Mouse (Mus musculus) adrenal gland, adult 8-10 months (tissue): ENCODE results near the gene Wfdc11. TPM values are rescaled to one million over a fixed set of nuclear protein-coding genes. Genes with fewer than 3 reads are reported as not detected.
"Not testable (repeated sequence)": the region's sequence is repeated elsewhere in the genome, so short reads cannot be mapped to it uniquely, and the experiment has no call there.

Experiments used
- DNase-seq: peaks from one replicate; pipeline ENCODE4 v3.0.0; 2022
- total RNA-seq, 4 experiments: library from RNA; stranded (reverse); gene quantifications; 2 replicates each; pipeline ENCODE4 v1.2.4; 2022

Wfdc11 gene
- total RNA-seq, 4 experiments from 2014 or later = not detected

- DNase-seq = no peak
These were observed 35.2 kb downstream of the Wfdc11 start, which contains the start of gene Wfdc16 for GRCm38 (mm10) chr2:164638696-164639095. Wfdc16 (minus strand) TSS chr2:164638796.

GRCm38 (mm10) chr2:164635266-164635665, 38.6 kb downstream of the Wfdc11 start:
- DNase-seq = no peak

GRCm38 (mm10) chr2:164621775-164622174, 52.1 kb downstream of the Wfdc11 start:
- no peak for DNase-seq

GRCm38 (mm10) chr2:164619050-164619449, 54.8 kb downstream of the Wfdc11 start:
- no peak for DNase-seq

- no peak for DNase-seq
These were observed 58.5 kb downstream of the Wfdc11 start for GRCm38 (mm10) chr2:164615386-164615785.

GRCm38 (mm10) chr2:164613471-164613870, 60.4 kb downstream of the Wfdc11 start, which contains the start of the genes Wfdc6b and Wfdc8:
Wfdc6b (plus strand) TSS chr2:164613522.
Wfdc8 (minus strand) TSS chr2:164613626.
- DNase-seq = not testable (repeated sequence)

Other genes with a start within 250 kb of the Wfdc11 start
- gene Sdc4, start 230.2 kb downstream of the Wfdc11 start, total RNA-seq = 100 to 1,000 TPM in 2 of 4 experiments, 10 to 100 TPM in 2; 89.0 to 114 (median 105) TPM
- 10 to 100 TPM; 26.2 to 34.8 (median 30.9) TPM for gene Sys1, start 217.1 kb downstream of the Wfdc11 start, total RNA-seq
- 1 to 10 TPM in 3 of 4 experiments, not detected in 1; 2.3 to 7.3 (median 4.6) TPM for gene Gm20458, start 213.1 kb downstream of the Wfdc11 start, total RNA-seq
- not detected for gene Trp53tg5, start 200.4 kb downstream of the Wfdc11 start, total RNA-seq
- 10 to 100 TPM in 2 of 4 experiments, 1 to 10 TPM in 2; 5.4 to 18.3 (median 11.6) TPM for gene Dbndd2, start 188.0 kb downstream of the Wfdc11 start, total RNA-seq
- 10 to 100 TPM; 75.7 to 93.8 (median 88.6) TPM for gene Pigt, start 176.6 kb downstream of the Wfdc11 start, total RNA-seq
- gene Wfdc2, start 111.7 kb downstream of the Wfdc11 start, total RNA-seq = not detected
- not detected for gene Spint3, start 100.6 kb downstream of the Wfdc11 start, total RNA-seq
- gene Wfdc6a, start 88.6 kb downstream of the Wfdc11 start, total RNA-seq = under 1 TPM; 0.38 to 0.77 (median 0.52) TPM
- gene Eppin, start 80.5 kb downstream of the Wfdc11 start, total RNA-seq = not detected
- not detected for gene Wfdc6b, start 60.6 kb downstream of the Wfdc11 start, total RNA-seq
- gene Wfdc8, start 60.5 kb downstream of the Wfdc11 start, total RNA-seq = under 1 TPM in 2 of 4 experiments, not detected in 2; 0.35 to 0.89 TPM
- not detected for gene Wfdc16, start 35.3 kb downstream of the Wfdc11 start, total RNA-seq
- gene Wfdc10, start 18.0 kb downstream of the Wfdc11 start, total RNA-seq = not detected
- not detected for gene Wfdc9, start 17.5 kb downstream of the Wfdc11 start, total RNA-seq
- not detected for gene Wfdc13, start 11.0 kb upstream of the Wfdc11 start, total RNA-seq
- not detected for gene Spint4, start 24.4 kb upstream of the Wfdc11 start, total RNA-seq
- not detected for gene Spint5, start 41.2 kb upstream of the Wfdc11 start, total RNA-seq
- gene Wfdc3, start 71.8 kb upstream of the Wfdc11 start, total RNA-seq = under 1 TPM; 0.31 to 0.71 (median 0.49) TPM
- gene Dnttip1, start 71.9 kb upstream of the Wfdc11 start, total RNA-seq = 10 to 100 TPM; 35.2 to 52.1 (median 46.1) TPM
- 1 to 10 TPM; 1.1 to 5.1 (median 2.0) TPM for gene Ube2c, start 95.8 kb upstream of the Wfdc11 start, total RNA-seq
- not detected for gene Tnnc2, start 105.9 kb upstream of the Wfdc11 start, total RNA-seq
- gene Snx21, start 111.7 kb upstream of the Wfdc11 start, total RNA-seq = 10 to 100 TPM; 34.5 to 58.3 (median 46.7) TPM
- gene Acot8, start 130.8 kb upstream of the Wfdc11 start, total RNA-seq = 10 to 100 TPM; 32.9 to 46.5 (median 39.6) TPM
- gene Zswim3, start 131.0 kb upstream of the Wfdc11 start, total RNA-seq = 1 to 10 TPM; 4.0 to 6.7 (median 5.7) TPM
- 10 to 100 TPM; 11.1 to 15.3 (median 13.4) TPM for gene Zswim1, start 148.6 kb upstream of the Wfdc11 start, total RNA-seq
- under 1 TPM in 2 of 4 experiments, not detected in 2; 0.51 to 0.86 TPM for gene Spata25, start 154.4 kb upstream of the Wfdc11 start, total RNA-seq
- gene Ctsa, start 158.8 kb upstream of the Wfdc11 start, total RNA-seq = 100 to 1,000 TPM; 103 to 166 (median 137) TPM
- gene Neurl2, start 159.4 kb upstream of the Wfdc11 start, total RNA-seq = 1 to 10 TPM in 3 of 4 experiments, under 1 TPM in 1; 0.90 to 4.9 (median 3.1) TPM
- 10 to 100 TPM; 26.0 to 57.3 (median 35.5) TPM for gene Pltp, start 183.6 kb upstream of the Wfdc11 start, total RNA-seq
- gene Pcif1, start 205.2 kb upstream of the Wfdc11 start, total RNA-seq = 10 to 100 TPM; 49.4 to 74.0 (median 65.6) TPM
- 10 to 100 TPM; 17.3 to 26.7 (median 20.3) TPM for gene Zfp335, start 237.7 kb upstream of the Wfdc11 start, total RNA-seq